Mouse (Mus musculus) embryo, embryonic 10.5 days (tissue): ENCODE results near the gene Vmn1r8.
"Not testable (repeated sequence)": the region's sequence is repeated elsewhere in the genome, so short reads cannot be mapped to it uniquely, and the experiment has no call there.

Source experiments
- DNase-seq: peaks from one replicate; pipeline ENCODE4 v3.0.0-alpha.2; 2015; ENCODE audit warnings: low spot score

Gene Vmn1r8

GRCm38 (mm10) chr6:57031984-57032383 is at the start of gene Vmn1r8:
TSS of gene Vmn1r8 (plus strand) at chr6:57032284.
- no peak for DNase-seq

DNA sequence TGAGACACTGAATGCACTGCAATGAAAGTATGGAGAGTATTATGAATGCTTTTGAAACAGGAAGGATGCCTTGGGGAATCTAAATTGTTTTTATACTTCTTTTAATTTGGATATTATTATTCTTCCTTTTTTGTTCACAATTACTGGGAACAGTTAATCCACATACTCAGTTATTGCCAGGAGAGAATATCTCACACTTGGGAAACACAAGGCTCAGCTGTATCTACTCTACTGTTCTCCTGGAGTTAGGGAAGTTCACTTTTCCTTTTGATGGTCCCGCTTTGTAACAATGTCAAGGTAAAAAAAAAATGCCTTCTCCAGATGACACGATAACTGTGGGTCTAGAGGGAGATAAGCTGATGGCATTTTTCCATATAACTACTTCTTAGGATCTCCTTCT is 35.1 kb upstream of the Vmn1r8 start, which contains the start of gene Vmn1r6:
Gene Vmn1r6 (plus strand): TSS at position 301 of the 400 bp plus-strand sequence.
- DNase-seq = no peak

GRCm38 (mm10) chr6:57025224-57025623 is 6.9 kb upstream of the Vmn1r8 start, which contains the start of gene Vmn1r7:
TSS of gene Vmn1r7 (minus strand) at chr6:57025324.
- not testable (repeated sequence) for DNase-seq

DNA sequence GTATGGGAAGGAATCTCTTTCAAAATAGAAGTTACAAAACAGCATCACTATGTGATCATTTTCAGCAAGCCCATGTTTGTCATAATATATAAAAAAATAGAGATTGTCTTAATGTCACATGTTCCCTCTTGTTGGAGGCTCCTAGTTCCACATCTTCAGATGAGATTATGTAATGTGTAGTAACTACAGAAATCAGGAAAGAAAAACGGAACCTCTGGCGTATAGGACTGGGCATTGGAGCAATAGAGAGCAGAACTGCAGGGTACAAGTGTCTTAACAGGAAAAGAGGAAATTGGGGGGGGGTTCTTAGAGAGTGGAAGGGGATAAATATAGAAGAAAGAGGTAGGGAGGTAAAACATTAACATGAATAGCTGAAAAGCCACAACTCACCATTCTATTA is 2.6 kb downstream of the Vmn1r8 start:
- no peak for DNase-seq

GRCm38 (mm10) chr6:57063730-57064129 is 31.6 kb downstream of the Vmn1r8 start:
- DNase-seq = peak; percentile 5

- no peak for DNase-seq
Measured at GRCm38 (mm10) chr6:57066487-57066886, 34.4 kb downstream of the Vmn1r8 start, which contains the start of gene Vmn1r9. TSS of gene Vmn1r9 (plus strand) at chr6:57066787.
